Mouse (Mus musculus) lung, embryonic 15.5 days (tissue): ENCODE data around the gene Rab5b. TPM values are rescaled to one million over a fixed set of nuclear protein-coding genes. Genes with fewer than 3 reads are reported as not detected.
"Not testable (repeated sequence)": the region's sequence is repeated elsewhere in the genome, so short reads cannot be mapped to it uniquely, and the experiment has no call there.

Experiments used
- ATAC-seq: fragments of 200-750 bp; cut with Nextera tagmentation; 2 replicates; pipeline ENCODE4 v1.8.0; 2017; ENCODE audit warnings: moderate number of reproducible peaks, borderline replicate concordance; ENCODE audit not compliant: low FRiP score, low TSS enrichment; ENCODE audit errors: extremely low read depth
- H3K27ac ChIP-seq: fragments of 300-500 bp; sonication (generic); 2 replicates; pipeline ENCODE4 v1.5.1; 2015; ENCODE audit warnings: moderate library complexity, mild to moderate bottlenecking, inconsistent platforms
- H3K27me3 ChIP-seq: fragments of 300-500 bp; sonication (generic); 2 replicates; pipeline ENCODE4 v1.6.1; 2015; ENCODE audit warnings: inconsistent platforms
- H3K36me3 ChIP-seq: fragments of 300-500 bp; sonication (generic); 2 replicates; pipeline ENCODE4 v1.6.1; 2015; ENCODE audit warnings: inconsistent platforms
- H3K4me1 ChIP-seq: fragments of 300-500 bp; sonication (generic); 2 replicates; pipeline ENCODE4 v1.6.1; 2015; ENCODE audit warnings: inconsistent platforms
- H3K4me2 ChIP-seq: fragments of 300-500 bp; sonication (generic); 2 replicates; pipeline ENCODE4 v1.6.1; 2015; ENCODE audit warnings: inconsistent platforms, mild to moderate bottlenecking, moderate library complexity
- H3K4me3 ChIP-seq: fragments of 300-500 bp; sonication (generic); 2 replicates; pipeline ENCODE4 v1.5.1; 2015; ENCODE audit warnings: mild to moderate bottlenecking, inconsistent platforms
- H3K9ac ChIP-seq: fragments of 300-500 bp; sonication (generic); 2 replicates; pipeline ENCODE4 v1.6.1; 2015; ENCODE audit warnings: inconsistent platforms
- H3K9me3 ChIP-seq: fragments of 300-500 bp; sonication (generic); 2 replicates; pipeline ENCODE4 v1.6.1; 2016; ENCODE audit warnings: inconsistent platforms
- WGBS: fragments of 180-500 bp; shearing (Covaris S2); methylation state at CpG from one replicate; pipeline ENCODE4 v1.1.7; 2015; 5-methylcytosine and 5-hydroxymethylcytosine counted together
- polyA plus RNA-seq: library from polyadenylated mRNA; unstranded; fragments of >200 nt; fragmentation: Nextera tagmentation; extraction: Ambion mirVana; gene quantifications from 2 replicates; pipeline ENCODE4 v1.2.1, GENCODE M21; 2015

Rab5b gene
- polyA plus RNA-seq, 1 experiment from 2014 or later: 77.8 TPM

DNA sequence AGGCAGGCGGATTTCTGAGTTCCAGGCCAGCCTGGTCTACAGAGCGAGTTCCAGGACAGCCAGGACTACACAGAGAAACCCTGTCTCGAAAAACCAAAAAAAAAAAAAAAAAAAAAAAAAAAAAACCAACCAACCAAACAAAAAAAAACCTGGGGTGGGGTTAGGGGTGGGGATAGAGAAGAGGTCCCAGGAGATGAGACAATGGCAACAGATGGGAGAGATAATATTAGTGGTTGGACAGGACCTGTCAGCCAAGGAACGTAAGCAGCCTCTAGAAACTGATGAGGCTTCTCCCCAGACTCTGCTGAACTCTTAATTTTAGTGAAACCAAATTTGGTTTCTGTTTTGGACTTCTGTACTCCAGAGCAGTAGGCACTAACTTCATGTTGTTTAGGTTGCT is 29.4 kb upstream of the Rab5b start:
- not testable (repeated sequence) for H3K27ac ChIP-seq, H3K9ac ChIP-seq, H3K4me3 ChIP-seq, H3K4me2 ChIP-seq, H3K4me1 ChIP-seq, H3K9me3 ChIP-seq, H3K36me3 ChIP-seq, ATAC-seq, H3K27me3 ChIP-seq
- WGBS: 84% methylated on average over 3 of the region's 4 CpGs

DNA sequence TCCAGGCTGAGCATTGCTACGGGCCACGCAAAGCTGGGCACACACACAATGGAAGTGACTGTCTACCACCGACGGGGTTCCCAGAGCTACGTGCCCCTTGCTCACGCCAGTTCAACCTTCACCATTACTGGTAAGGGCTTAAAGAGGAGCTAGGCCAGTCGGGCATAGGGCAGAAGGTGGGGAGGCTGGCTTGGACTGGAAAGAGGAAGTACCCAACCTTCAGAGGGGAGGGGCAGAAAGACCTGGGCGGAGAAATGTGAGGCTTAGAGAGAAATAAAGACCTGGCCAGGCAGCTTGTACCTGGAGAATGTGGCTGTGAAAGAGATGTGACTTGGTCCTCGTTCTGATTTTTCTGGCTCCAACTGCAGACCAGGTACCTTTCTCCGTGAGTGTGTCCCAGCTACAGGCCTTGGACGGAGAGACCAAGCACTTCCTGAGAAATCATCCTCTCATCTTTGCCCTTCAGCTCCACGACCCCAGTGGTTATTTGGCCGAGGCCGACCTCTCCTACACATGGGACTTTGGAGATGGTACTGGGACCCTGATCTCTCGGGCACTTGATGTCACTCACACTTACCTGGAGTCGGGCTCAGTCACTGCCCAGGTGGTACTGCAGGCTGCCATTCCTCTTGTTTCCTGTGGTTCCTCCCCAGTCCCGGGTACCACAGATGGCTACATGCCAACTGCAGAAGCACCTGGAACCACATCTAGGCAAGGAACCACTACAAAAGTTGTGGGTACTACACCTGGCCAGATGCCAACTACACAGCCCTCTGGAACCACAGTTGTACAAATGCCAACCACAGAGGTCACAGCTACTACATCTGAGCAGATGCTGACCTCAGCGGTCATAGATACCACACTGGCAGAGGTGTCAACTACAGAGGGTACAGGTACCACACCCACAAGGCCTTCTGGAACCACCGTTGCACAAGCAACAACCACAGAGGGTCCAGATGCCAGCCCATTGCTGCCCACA is 19.8 kb upstream of the Rab5b start:
- 85% methylated on average over 19 of the region's 19 CpGs for WGBS
- H3K36me3 ChIP-seq: no peaks in the 10 kb centered on the region
- ATAC-seq: no peak
- no peak overlapping the region for H3K4me3 ChIP-seq
- no peaks in the 10 kb centered on the region for H3K9me3 ChIP-seq
- H3K27ac ChIP-seq: no peak overlapping the region
- no peaks in the 10 kb centered on the region for H3K4me1 ChIP-seq
- no peak overlapping the region for H3K4me2 ChIP-seq
- no peaks in the 10 kb centered on the region for H3K27me3 ChIP-seq
- H3K9ac ChIP-seq: no peak overlapping the region

DNA sequence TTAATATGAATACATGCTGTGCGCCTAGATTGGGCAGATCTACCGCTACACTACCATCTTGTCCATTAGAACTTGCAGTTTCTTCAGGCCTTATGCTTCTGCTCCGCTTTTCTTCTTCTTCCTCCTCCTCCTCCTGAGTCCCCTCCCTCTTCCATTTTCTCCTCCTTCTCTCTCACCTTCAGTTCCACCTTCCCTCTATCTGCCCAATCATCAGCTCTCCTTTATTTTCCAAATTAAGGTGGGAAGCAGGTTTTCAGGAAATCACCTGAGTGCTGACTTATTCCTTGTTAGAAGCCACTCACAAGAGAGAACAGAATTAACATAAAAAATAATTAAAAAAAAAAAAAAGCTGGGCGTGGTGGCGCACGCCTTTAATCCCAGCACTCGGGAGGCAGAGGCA is 15.3 kb upstream of the Rab5b start:
- ATAC-seq, H3K36me3 ChIP-seq, H3K4me2 ChIP-seq, H3K4me3 ChIP-seq, H3K27me3 ChIP-seq, H3K9ac ChIP-seq, H3K4me1 ChIP-seq, H3K27ac ChIP-seq, H3K9me3 ChIP-seq: not testable (repeated sequence)
- WGBS: 95% methylated on average over 7 of the region's 7 CpGs

DNA sequence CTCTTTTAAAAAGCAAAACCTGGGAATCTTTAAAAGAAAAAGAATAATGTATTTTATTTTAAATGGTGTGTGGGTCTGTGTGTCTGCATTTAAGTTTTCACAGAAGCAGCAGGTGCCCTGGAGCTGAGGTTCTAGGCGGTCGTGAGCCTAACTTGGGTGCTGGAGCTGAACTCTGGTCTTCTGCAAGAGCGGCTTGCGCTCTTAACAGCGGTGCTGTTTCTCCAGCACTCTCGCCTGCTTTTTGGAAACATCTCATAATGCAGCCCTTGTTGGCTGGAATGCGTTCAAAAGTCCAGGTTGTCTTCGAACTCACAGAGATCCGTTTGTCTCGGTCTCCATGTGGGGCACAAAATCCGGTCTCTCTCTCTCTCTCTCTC is 9.2 kb upstream of the Rab5b start:
- Histone ChIP-seq H3K27me3 (no peaks in the 10 kb centered on the region), H3K9me3 (no peaks in the 10 kb centered on the region), H3K4me3 (peak overlapping the region; percentile 96), H3K4me2 (peak overlapping the region; percentile 62), H3K4me1 (peaks cover 18% of the 10 kb centered on the region), H3K9ac (peak overlapping the region; percentile 58), H3K36me3 (peaks cover 26% of the 10 kb centered on the region), H3K27ac (peak overlapping the region; percentile 99)
- 10% methylated on average over 11 of the region's 11 CpGs for WGBS
- ATAC-seq: no peak

- Histone ChIP-seq H3K9me3 (no peaks in the 10 kb centered on the region), H3K27ac (peak within 1 kb of the TSS; percentile 99), H3K4me3 (peak within 1 kb of the TSS; percentile 96), H3K27me3 (no peaks in the 10 kb centered on the region), H3K9ac (peak within 1 kb of the TSS; percentile 91), H3K36me3 (peaks cover 32% of the 10 kb centered on the region), H3K4me1 (peaks cover 18% of the 10 kb centered on the region), H3K4me2 (peak within 1 kb of the TSS; percentile 73)
- peak; percentile 94 for ATAC-seq
- WGBS: under 1% methylated on average over 60 of the region's 62 CpGs
Measured at GRCm38 (mm10) chr10:128704491-128705316, 8.6 kb upstream of the Rab5b start, which contains the start of gene Cdk2. Gene Cdk2, minus strand, starts transcription at chr10:128705031.

- peaks cover 18% of the 10 kb centered on the region for H3K4me1 ChIP-seq
- no peaks in the 10 kb centered on the region for H3K27me3 ChIP-seq
- peak within 1 kb of the TSS; percentile 91 for H3K9ac ChIP-seq
- H3K4me2 ChIP-seq: peak within 1 kb of the TSS; percentile 73
- WGBS: 4% methylated on average over 4 of the region's 4 CpGs
- H3K27ac ChIP-seq: peak within 1 kb of the TSS; percentile 99
- ATAC-seq: no peak
- H3K36me3 ChIP-seq: peaks cover 41% of the 10 kb centered on the region
- no peaks in the 10 kb centered on the region for H3K9me3 ChIP-seq
- H3K4me3 ChIP-seq: peak within 1 kb of the TSS; percentile 96
Measured at GRCm38 (mm10) chr10:128703895-128704294, 7.8 kb upstream of the Rab5b start, which contains the start of gene Pmel. Gene Pmel, plus strand, starts transcription at chr10:128704195.

DNA sequence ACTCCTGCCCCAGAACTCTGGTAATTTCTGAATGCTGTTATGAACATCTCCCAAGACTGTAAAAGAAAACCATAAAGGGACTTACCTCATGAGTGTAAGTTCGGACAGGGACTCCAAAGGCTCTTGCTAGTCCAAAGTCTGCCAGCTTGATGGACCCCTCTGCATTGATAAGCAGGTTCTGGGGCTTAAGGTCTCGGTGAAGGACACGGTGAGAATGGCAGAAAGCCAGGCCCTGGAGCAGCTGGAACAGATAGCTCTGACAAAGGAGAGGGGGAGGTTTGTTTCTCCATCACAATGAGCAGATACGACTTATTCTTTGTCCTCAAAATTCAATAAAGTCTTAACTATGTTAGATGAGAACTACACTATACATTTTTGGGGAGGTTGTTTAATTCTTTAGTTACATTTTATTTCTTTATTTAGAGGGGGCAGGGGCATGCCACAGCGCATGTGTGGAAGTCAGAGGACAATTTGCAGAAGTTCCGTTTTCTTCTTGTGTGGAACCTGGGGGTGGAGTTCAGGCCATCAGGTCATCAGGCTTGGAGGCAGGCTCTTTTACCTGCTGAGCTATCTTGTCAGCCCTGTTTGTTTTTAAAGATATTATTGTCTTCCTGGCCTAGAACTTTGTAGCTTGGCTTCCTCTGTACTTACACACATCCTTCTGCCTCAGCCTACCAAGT is 6.4 kb upstream of the Rab5b start:
- Histone ChIP-seq H3K4me1 (peaks cover 19% of the 10 kb centered on the region), H3K4me2 (no peak overlapping the region)

GRCm38 (mm10) chr10:128700712-128701111 is 4.6 kb upstream of the Rab5b start:
- Histone ChIP-seq H3K4me2 (no peak overlapping the region), H3K36me3 (peaks cover 54% of the 10 kb centered on the region), H3K27ac (no peak overlapping the region), H3K9ac (no peak overlapping the region), H3K27me3 (no peaks in the 10 kb centered on the region), H3K4me3 (no peak overlapping the region), H3K4me1 (peaks cover 20% of the 10 kb centered on the region), H3K9me3 (no peaks in the 10 kb centered on the region)
- no peak for ATAC-seq
- WGBS: 93% methylated on average over 5 of the region's 5 CpGs

More for the DNA sequence above, 6.4 kb upstream of the Rab5b start:
- Histone ChIP-seq H3K4me3 (no peak overlapping the region), H3K9me3 (no peaks in the 10 kb centered on the region), H3K27me3 (no peaks in the 10 kb centered on the region), H3K9ac (no peak overlapping the region), H3K27ac (no peak overlapping the region), H3K36me3 (peaks cover 52% of the 10 kb centered on the region)
- no peak for ATAC-seq
- WGBS: 72% methylated on average over 6 of the region's 6 CpGs

GRCm38 (mm10) chr10:128699611-128700010 is 3.5 kb upstream of the Rab5b start:
- WGBS: 82% methylated on average over 11 of the region's 11 CpGs
- H3K27ac ChIP-seq: no peak overlapping the region
- no peak overlapping the region for H3K9ac ChIP-seq
- H3K4me3 ChIP-seq: no peak overlapping the region
- H3K4me2 ChIP-seq: no peak overlapping the region
- no peaks in the 10 kb centered on the region for H3K27me3 ChIP-seq
- H3K4me1 ChIP-seq: peaks cover 21% of the 10 kb centered on the region
- ATAC-seq: no peak
- no peaks in the 10 kb centered on the region for H3K9me3 ChIP-seq
- peaks cover 54% of the 10 kb centered on the region for H3K36me3 ChIP-seq

GRCm38 (mm10) chr10:128699006-128699405 is 2.9 kb upstream of the Rab5b start:
- Histone ChIP-seq H3K4me3 (no peak overlapping the region), H3K36me3 (peaks cover 54% of the 10 kb centered on the region), H3K4me1 (peaks cover 25% of the 10 kb centered on the region), H3K27me3 (no peaks in the 10 kb centered on the region), H3K9me3 (no peaks in the 10 kb centered on the region), H3K4me2 (no peak overlapping the region), H3K9ac (no peak overlapping the region), H3K27ac (no peak overlapping the region)
- 75% methylated on average over 5 of the region's 5 CpGs for WGBS
- ATAC-seq: no peak

DNA sequence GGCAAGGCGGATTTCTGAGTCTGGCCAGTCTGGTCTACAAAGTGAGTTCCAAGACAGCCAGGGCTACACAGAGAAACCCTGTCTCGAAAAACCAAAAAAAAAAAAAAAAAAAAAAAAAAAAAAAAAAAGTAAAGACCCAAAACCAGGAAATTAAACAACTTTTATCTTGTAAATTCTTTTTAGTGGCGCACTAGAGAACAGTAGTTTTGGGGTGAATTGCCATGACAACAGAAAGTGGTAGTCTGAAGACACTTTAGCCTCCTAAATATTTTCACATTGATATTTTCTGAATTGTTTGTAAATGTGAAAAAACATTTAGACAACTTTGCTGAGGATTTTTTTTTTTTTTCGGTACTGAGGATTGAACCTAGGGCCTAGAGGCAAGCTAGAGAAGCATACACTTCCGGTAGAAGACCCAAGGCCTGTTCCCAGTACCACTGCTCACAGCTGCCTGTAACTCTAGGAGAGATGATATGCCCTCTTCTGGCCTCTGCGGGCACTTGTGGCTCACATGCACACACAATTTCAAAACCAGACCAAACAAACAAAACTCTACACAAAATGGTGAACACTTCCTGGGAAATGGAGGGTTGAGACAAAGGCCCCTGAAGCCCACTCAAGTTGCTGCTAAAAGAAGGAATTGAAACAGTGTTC is 1.1 kb upstream of the Rab5b start:
- Histone ChIP-seq H3K27ac (peak overlapping the region; percentile 74), H3K4me3 (0 out of 2 replicates have a peak overlapping the region, but pooled peaks have one; percentile 43), H3K4me2 (peak overlapping the region; percentile 74), H3K27me3 (no peaks in the 10 kb centered on the region), H3K36me3 (peaks cover 46% of the 10 kb centered on the region), H3K4me1 (peaks cover 14% of the 10 kb centered on the region), H3K9me3 (no peaks in the 10 kb centered on the region), H3K9ac (no peak overlapping the region)
- 79% methylated on average over 6 of the region's 6 CpGs for WGBS
- ATAC-seq: no peak
